Mouse (Mus musculus): ENCODE data around the gene Sept8.

GRCm38 (mm10) chr11:53530001-53530400 lies 10.9 kb downstream of the Sept8 start:
- TF ChIP-seq POLR2A (IDR thresholded peaks at IDR 0.05; ENCODE audit: insufficient read length, low read depth) (no peak), USF1 (IDR thresholded peaks at IDR 0.05; ENCODE audit: low read depth) (no peak), MAX (IDR thresholded peaks at IDR 0.05; ENCODE audit: low read depth) (no peak), POLR2AphosphoS2 (IDR thresholded peaks at IDR 0.05; ENCODE audit: insufficient read length, low read depth) (no peak), MYOG (IDR thresholded peaks at IDR 0.05; ENCODE audit: control insufficient read depth in 1 of 3, insufficient read depth in 1 of 3, insufficient read length in 2 of 3, low read depth in 2 of 3) (no peak), CEBPB (IDR thresholded peaks at IDR 0.05; ENCODE audit: insufficient read depth, poor library complexity, severe bottlenecking) (no peak), MYOD1 (IDR thresholded peaks at IDR 0.05; ENCODE audit: control insufficient read depth in 1 of 3, insufficient read length in 2 of 3, low read depth in 2 of 3) (no peak), SRF (IDR thresholded peaks at IDR 0.05; ENCODE audit: control insufficient read depth, insufficient read length, low read depth) (no peak), TCF3 (IDR thresholded peaks at IDR 0.05; ENCODE audit: insufficient read length, low read depth) (no peak), TCF12 (IDR thresholded peaks at IDR 0.05; ENCODE audit: insufficient read depth, poor library complexity, severe bottlenecking) (no peak)

Data from myocyte (in vitro differentiated cells).